Mouse (Mus musculus): ENCODE data around the gene Rint1. TPM values are rescaled to one million over a fixed set of nuclear protein-coding genes. Genes with fewer than 3 reads are reported as not detected.
"Not testable (repeated sequence)": the region's sequence is repeated elsewhere in the genome, so short reads cannot be mapped to it uniquely, and the experiment has no call there.

Gene Rint1
- total RNA-seq, 2 experiments from 2014 or later = 20.8 to 27.5 TPM

DNA sequence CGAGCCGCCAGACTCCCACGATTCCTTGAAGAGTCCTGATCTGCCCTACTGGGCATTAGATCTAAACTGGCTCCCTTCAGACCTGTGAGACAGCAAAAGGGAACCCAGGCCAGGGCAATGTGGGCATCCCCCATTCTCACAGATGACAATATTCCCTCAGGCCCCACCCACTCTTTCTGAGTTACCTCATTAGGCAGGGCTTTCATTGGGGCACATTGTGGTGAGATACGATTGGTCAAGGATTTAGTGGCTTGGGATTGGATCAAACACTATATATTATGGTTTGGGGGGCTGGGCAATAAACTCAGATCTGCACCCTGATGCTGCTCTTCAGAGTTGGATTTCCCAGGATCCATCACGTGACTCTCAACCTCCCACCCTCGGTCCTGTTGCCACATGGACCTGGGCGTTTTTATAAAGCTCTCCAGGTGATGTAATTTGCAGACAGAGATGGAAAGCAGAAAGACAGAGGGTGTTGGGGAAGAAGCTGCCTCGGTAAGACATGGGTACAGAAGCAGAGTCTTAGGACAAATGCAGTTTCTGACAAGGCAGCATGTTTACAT, 36.7 kb downstream of the Rint1 start:
- ATAC-seq (replicated peaks; ENCODE audit: poor library complexity) = 0 out of 2 replicates have a peak, but pooled peaks have one; percentile 6

- ATAC-seq (replicated peaks; ENCODE audit: poor library complexity) = peak; percentile 97
These were observed 39.0 kb downstream of the Rint1 start for GRCm38 (mm10) chr5:23826321-23827004.

DNA sequence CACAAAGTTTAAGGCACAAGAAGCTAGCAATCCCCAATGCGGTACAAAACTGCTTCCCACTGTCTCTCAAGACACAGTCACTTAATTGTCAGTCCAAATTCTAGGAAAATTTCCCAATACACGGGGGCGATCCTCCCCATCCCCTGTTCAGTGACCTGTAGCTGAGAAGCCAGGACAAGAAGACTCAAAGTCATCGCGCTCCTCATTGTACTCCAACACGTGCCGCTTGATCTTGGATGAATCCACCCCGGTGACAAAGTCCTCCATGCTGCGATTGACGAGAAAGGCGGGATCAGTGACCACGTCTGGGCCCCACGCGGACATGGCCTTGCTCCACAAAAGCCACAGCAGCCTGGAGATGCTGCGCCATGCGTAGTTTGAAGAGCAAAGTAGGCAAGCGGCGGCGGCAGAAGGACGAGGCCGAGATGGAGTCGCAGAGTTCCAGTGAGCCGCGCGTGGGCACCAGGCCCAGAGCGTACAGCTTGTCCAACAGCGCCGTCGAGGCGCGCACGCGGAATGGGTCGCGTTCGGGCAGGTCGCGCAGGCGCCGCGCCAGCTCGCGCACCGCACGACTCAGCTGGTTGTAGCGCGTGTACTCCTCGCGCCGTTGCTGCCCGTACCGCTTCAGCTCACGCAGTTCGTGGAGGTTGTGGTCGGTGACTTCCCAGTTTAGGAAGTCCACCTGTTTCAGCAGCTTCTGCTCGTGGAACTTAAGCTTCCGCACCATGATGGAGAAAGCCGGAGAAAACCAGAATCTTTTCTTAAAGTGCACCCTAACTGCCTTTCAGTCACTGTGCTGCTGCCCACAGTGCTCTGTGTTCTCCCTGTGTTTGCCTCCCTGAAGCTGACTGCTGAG, 43.6 kb downstream of the Rint1 start:
- ATAC-seq (replicated peaks; ENCODE audit: poor library complexity) = peak; percentile 64

- ATAC-seq (replicated peaks; ENCODE audit: poor library complexity) = not testable (repeated sequence)
These were observed 48.2 kb downstream of the Rint1 start for GRCm38 (mm10) chr5:23835691-23836090.

GRCm38 (mm10) chr5:23838158-23838557, 50.6 kb downstream of the Rint1 start:
- no peak for ATAC-seq (replicated peaks; ENCODE audit: poor library complexity)

DNA sequence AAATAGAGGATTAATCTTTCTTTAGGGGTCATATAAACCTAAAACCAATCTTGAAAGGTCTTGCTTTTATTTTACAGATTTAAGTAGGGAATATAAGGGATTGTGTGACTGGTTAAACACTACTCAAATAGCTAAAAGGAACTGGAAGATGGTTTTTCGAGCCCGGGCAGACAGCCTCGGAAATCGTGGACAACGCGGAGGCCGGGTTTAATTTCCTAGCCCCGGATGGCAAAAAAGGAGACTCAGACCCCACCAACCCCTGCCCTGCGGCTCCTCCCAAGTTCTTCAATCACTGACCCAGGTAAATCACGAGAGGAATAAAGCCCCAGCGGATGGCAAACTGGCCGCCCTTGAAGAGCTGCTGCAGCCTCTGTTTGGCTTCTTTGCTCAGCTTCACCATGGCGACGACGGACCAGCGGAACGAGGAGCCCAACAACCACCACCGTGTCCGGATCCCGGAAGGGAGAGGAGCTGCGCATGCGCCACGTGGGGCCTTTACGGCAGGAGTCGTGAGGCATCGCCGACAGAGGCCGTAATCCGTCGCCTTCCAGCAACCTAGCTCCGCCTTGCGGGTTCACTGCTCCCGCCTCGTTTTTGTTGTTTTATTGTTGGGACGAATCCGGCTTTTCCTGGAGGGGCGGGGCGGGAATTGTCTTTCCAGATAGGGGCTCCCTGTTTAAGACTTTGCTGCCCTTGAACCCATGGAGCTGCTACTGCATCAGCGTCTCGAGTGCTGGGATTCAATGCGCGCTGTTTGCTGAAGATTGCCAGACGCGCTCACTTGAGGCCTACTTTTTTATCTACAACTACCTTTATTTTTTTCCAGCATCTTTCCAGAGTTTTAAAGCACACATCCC, 56.4 kb downstream of the Rint1 start, which contains the start of gene Tomm7:
Tomm7 (minus strand) TSS at position 488 of the 857 bp plus-strand sequence.
- ATAC-seq (replicated peaks; ENCODE audit: poor library complexity) = peak; percentile 99

DNA sequence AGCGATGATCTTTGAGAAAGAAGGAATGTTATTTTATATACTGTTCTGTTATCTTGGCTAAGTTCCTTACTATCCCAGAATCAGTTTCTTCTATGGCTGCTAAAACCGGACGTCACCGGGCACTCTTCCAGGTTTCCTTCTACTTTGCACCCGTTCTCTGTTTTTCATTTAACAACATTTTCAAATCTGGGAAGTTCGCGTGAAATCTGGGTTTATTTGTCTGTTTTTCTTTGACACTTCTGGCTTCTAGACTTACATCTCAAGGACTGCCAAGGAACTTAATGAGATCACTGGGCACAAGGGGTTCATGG, 57.0 kb downstream of the Rint1 start:
- ATAC-seq (replicated peaks; ENCODE audit: poor library complexity) = 0 out of 2 replicates have a peak, but pooled peaks have one; percentile 11

DNA sequence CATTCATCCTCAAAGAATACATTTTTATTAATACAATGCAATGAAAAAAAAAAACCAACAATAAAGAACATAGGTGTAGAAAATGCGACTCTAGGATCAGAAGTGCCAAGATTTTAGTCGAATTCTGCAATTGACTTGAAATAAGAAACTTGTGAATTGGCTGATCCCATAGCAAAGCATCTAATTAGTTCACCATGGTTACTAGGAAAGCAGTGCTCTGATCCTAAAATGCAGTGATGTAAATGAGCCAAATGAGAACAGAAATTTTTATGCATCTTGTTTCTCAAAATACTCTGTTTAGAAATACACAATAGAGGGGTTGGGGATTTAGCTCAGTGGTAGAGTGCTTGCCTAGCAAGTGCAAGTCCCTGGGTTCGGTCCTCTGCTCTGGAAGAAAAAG, 57.6 kb downstream of the Rint1 start:
- ATAC-seq (replicated peaks; ENCODE audit: poor library complexity) = no peak

DNA sequence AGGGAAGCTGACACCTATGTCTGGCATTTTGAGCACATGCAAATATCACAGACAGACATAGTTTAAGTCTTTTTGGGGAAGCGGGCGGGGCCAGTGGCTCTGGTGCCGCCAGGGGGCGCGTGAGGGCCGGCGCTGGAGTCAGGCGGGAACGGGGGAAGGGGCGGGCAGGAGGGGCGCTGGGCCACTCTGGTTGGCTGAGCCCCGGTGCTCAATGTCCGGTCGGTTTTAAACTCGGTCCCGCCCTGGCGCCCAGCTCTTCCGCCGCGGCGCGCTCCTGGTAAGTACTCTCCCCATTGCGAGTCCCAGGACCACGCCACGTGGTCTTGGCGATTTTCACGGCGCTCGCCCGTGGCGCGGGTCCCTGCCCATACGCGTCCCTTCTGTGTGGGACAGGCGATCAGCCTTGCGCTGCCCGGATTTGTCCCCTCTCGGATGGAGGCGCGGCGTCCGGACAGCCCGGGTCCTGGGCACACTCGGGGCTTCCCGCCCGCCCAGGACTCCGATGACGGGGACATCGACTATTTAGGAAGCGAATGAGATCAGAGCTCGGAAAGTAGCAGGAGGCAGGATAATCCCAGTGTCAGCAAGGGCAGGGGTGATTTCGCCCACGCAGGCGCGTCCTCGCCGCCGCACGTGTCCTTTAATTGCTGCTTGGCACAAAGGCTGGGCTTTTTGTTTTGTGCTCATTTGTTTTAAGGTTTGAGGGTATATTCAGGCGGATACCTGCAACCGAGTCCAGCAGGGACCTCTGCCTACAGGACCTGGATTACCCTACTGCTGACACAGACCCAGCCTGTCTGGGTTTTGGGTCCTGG, 63.0 kb downstream of the Rint1 start:
- peak; percentile 94 for ATAC-seq (replicated peaks; ENCODE audit: poor library complexity)

GRCm38 (mm10) chr5:23851160-23851555, 63.6 kb downstream of the Rint1 start:
- not testable (repeated sequence) for ATAC-seq (replicated peaks; ENCODE audit: poor library complexity)

GRCm38 (mm10) chr5:23852916-23853315, 65.4 kb downstream of the Rint1 start:
- ATAC-seq (replicated peaks; ENCODE audit: poor library complexity) = peak; percentile 4; the same call in 1 of the 2 replicates

- no peak for ATAC-seq (replicated peaks; ENCODE audit: poor library complexity)
These were observed 68.0 kb downstream of the Rint1 start for GRCm38 (mm10) chr5:23855484-23855883.

DNA sequence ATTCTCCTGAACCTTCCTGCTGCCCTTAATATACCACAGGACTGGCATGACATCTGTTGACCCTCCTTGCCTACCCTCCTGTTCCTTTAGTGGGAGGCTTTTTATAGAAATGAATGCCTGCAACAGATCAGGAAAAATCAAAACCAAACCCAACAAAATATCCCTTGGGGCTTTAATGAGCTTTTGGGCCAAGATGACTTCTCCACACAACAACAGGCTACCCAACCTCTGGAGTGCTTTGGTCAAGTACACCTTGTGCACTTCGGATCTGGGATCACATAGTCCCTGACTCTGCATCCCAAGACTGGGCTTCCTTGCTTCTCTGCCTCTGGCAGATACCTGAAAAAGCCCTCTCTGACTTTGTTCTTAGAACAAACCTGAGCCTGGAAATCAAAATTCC, 68.7 kb downstream of the Rint1 start:
- ATAC-seq (replicated peaks; ENCODE audit: poor library complexity) = no peak

GRCm38 (mm10) chr5:23857189-23857588, 69.7 kb downstream of the Rint1 start:
- ATAC-seq (replicated peaks; ENCODE audit: poor library complexity) = no peak

- ATAC-seq (replicated peaks; ENCODE audit: poor library complexity) = no peak
These were observed 70.5 kb downstream of the Rint1 start for GRCm38 (mm10) chr5:23858001-23858400.

GRCm38 (mm10) chr5:23858643-23859042, 71.1 kb downstream of the Rint1 start:
- ATAC-seq (replicated peaks; ENCODE audit: poor library complexity) = peak; percentile 52; the same call in 1 of the 2 replicates

DNA sequence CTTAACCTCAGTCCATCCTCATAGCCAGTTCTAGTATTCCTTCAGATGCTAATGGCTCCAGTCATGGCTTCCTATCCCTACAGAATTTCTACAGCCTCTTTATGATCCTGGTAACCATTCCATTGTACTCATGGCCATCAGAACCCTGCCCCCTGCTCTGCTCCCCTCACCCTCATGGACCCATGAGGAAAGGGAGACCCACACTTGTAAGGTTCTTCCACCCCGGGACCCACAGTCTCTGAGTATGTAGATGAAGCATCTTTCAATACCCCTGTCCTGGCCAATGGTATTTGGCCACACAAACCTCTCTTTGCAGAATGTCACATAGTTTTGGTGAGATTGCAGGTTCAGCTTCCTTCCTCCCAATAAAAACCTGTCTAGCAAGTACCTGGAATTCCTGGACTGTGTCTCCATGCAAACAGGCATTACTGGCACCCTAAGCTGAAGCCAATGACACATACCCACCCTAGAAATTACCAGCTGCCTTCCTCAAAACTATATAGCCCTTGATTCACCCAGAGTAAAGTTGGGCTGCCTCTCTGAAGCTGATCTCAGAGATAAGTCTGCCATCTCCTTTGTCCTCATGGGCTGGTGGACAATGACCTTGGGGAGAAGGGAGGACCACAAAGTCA, 71.7 kb downstream of the Rint1 start:
- ATAC-seq (replicated peaks; ENCODE audit: poor library complexity) = no peak

GRCm38 (mm10) chr5:23859896-23860295, 72.4 kb downstream of the Rint1 start:
- ATAC-seq (replicated peaks; ENCODE audit: poor library complexity) = no peak

DNA sequence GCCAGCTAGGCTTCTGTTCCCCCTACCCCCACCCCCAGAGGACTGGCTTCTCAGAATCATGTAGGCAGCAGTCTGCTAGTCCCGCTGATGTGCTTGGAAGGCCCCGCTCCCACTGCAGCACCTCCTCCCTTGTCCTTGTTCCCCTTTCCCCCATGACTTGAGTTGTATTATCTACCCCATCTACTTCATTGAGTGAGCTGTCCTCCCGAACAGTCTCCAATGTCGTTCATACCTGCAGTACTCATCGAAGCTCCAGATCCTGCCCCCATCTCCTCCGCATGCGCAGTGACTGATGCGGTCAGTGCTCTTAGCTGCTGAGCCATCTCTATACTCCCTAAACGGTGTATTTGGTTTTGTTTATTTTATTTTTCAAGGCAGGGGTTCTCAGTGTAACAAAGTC, 74.2 kb downstream of the Rint1 start:
- ATAC-seq (replicated peaks; ENCODE audit: poor library complexity) = no peak
